Mouse (Mus musculus) forebrain, embryonic 14.5 days (tissue): Measurements from ENCODE around the gene Foxj2. TPM values are rescaled to one million over a fixed set of nuclear protein-coding genes. Genes with fewer than 3 reads are reported as not detected.

Experiments
- microRNA-seq: library from miRNA; unstranded; fragments of <30 nt; microRNA quantifications from one replicate; pipeline ENCODE4, GENCODE M21; 2016
- polyA plus RNA-seq: library from polyadenylated mRNA; unstranded; fragments of >200 nt; fragmentation: Nextera tagmentation; extraction: Ambion mirVana; gene quantifications from 2 replicates; pipeline ENCODE4 v1.2.1, GENCODE M21; 2014

The Foxj2 gene
- polyA plus RNA-seq, 1 experiment from 2014 or later = 4.9 TPM

Small RNAs within 50 kb of the gene (microRNA-seq; reads per million reads assigned to microRNA genes)
- gene Mir7231 = 0.40 reads per million

Other genes starting within 250 kb of the Foxj2 start
- gene Apobec1, start 217.5 kb upstream of the Foxj2 start, polyA plus RNA-seq = 3.7 and 4.3 TPM in 2 replicates
- not detected in 2 replicates for gene Gdf3, start 209.8 kb upstream of the Foxj2 start, polyA plus RNA-seq
- not detected in 2 replicates for gene Dppa3, start 193.5 kb upstream of the Foxj2 start, polyA plus RNA-seq
- gene Nanog, start 112.4 kb upstream of the Foxj2 start, polyA plus RNA-seq = 0.12 and 0.30 TPM in 2 replicates
- 15.6 and 18.1 TPM in 2 replicates for gene Slc2a3, start 18.3 kb upstream of the Foxj2 start, polyA plus RNA-seq
- 1.1 and 1.2 TPM in 2 replicates for gene C3ar1, start 36.2 kb downstream of the Foxj2 start, polyA plus RNA-seq
- 106 and 123 TPM in 2 replicates for gene Necap1, start 54.6 kb downstream of the Foxj2 start, polyA plus RNA-seq
- gene Clec4a1, start 101.9 kb downstream of the Foxj2 start, polyA plus RNA-seq = 1.2 TPM in 2 replicates
- gene Clec4a3, start 132.6 kb downstream of the Foxj2 start, polyA plus RNA-seq = 0.69 and 0.84 TPM in 2 replicates
- not detected in 2 replicates for gene Clec4a4, start 170.5 kb downstream of the Foxj2 start, polyA plus RNA-seq
- gene Clec4b1, start 230.0 kb downstream of the Foxj2 start, polyA plus RNA-seq = not detected in 2 replicates